Mouse (Mus musculus): ENCODE results near the gene Vmn2r24. TPM values are rescaled to one million over a fixed set of nuclear protein-coding genes. Genes with fewer than 3 reads are reported as not detected.
"Not testable (repeated sequence)": the region's sequence is repeated elsewhere in the genome, so short reads cannot be mapped to it uniquely, and the experiment has no call there.

Vmn2r24 gene
- total RNA-seq (2018; cell fraction: chromatin; rRNA removed) = not detected
- not detected for total RNA-seq (2018; cell fraction: cytosol; rRNA removed)
- not detected for total RNA-seq (2018; cell fraction: nucleus; rRNA removed)
- polyA plus RNA-seq (2018) = not detected in 3 replicates

DNA sequence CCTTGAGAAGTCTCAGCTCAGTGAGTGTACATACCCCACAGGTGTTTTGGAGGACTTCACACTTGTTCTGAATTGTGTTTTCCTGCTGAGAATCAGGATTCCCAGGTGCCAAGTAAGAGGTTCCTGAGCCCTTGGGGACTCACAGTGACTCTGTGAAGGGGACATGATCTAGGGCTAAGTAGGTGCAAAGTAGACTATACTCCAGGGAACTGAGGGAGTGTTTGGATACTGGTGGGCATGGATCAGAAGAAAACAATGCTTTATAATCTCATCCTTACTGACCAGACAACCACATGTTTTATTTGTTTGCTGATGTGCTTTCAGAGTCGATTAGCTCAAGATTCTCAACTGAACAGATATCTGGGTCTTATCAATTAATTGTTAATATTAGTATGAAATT lies at the start of gene Vmn2r24:
Gene Vmn2r24, plus strand, starts transcription at position 301 of the 400 bp plus-strand sequence.
- Histone ChIP-seq H3K4me3 (ENCODE audit: inconsistent target) (no peak within 1 kb of the TSS), H3K79me2 (ENCODE audit: inconsistent target) (no peaks in the 10 kb centered on the region), H3K36me3 (ENCODE audit: inconsistent target) (no peaks in the 10 kb centered on the region), H3K27ac (no peak within 1 kb of the TSS)
- WGBS (ENCODE audit: missing documents) = 78% methylated on average over 1 of the region's 1 CpGs

DNA sequence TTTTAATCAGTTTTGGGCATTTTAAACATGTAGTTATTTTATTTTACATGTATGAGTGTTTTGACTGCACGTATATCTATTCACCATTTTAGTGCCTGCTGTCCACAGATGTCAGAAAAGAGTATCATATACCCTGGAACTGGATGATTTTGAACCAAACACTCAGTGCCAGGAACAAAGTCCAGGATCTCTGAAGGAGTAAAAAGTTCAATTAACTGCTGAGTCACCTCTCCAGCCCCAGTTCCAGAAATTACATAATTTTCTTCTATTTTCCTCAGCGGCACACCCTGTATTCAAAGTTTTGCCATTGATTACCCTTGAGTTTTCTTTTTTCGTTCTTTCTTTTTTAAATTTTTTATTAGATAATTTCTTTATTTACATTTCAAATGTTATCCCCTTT lies 8.6 kb upstream of the Vmn2r24 start:
- Histone ChIP-seq H3K36me3 (ENCODE audit: inconsistent target) (no peaks in the 10 kb centered on the region), H3K4me3 (ENCODE audit: inconsistent target) (no peak overlapping the region), H3K79me2 (ENCODE audit: inconsistent target) (no peaks in the 10 kb centered on the region), H3K27ac (no peak overlapping the region)
- WGBS (ENCODE audit: missing documents) = 85% methylated on average over 3 of the region's 3 CpGs

DNA sequence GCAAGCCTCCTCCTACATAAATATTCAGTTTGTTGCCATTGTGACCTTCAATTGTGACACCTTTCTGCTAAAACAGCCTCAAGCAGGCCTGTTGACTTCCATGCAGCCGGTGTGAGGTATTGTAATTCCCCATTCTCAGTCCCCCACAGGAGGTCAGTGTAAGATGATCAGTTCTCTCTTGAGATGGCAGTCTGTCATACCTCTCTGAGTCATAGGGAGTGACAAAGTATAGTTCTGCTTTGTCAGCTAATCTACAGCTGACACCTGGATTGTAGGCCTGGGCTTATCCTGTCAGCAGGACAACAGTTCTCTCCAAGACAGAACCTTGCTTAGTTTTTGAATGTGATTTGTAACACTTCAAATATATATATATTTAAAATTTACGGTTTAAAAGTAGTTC lies 6.2 kb downstream of the Vmn2r24 start:
- 76% methylated on average over 2 of the region's 2 CpGs for WGBS (ENCODE audit: missing documents)
- no peaks in the 10 kb centered on the region for H3K36me3 ChIP-seq (ENCODE audit: inconsistent target)

DNA sequence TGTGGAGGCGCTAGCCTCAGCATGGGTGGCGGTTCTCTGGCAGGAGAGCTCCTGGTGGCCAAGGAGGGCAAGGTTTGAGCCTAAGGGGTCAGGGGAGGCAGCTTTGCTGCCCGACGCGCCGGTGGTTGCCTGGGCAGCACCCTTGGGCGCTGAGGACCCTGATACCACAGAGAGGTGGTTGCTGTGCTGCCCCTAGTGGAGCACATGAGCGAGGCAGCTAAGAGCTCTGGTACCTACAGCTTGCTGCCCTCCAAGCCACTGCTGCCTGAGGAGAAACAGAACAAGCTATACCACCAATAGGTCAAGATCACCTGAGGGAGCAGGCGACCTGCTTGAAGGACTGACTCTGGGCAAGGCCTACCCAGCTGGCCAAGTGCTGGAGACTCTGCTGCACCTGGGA lies 15.1 kb downstream of the Vmn2r24 start:
- no peaks in the 10 kb centered on the region for H3K79me2 ChIP-seq (ENCODE audit: inconsistent target)
- no peak overlapping the region for H3K27ac ChIP-seq
- WGBS (ENCODE audit: missing documents) = 45% methylated on average over 9 of the region's 9 CpGs
- no peaks in the 10 kb centered on the region for H3K36me3 ChIP-seq (ENCODE audit: inconsistent target)
- no peak overlapping the region for H3K4me3 ChIP-seq (ENCODE audit: inconsistent target)

More for the DNA sequence above, 6.2 kb downstream of the Vmn2r24 start:
- Histone ChIP-seq H3K27ac (no peak overlapping the region), H3K79me2 (ENCODE audit: inconsistent target) (no peaks in the 10 kb centered on the region), H3K4me3 (ENCODE audit: inconsistent target) (no peak overlapping the region)

DNA sequence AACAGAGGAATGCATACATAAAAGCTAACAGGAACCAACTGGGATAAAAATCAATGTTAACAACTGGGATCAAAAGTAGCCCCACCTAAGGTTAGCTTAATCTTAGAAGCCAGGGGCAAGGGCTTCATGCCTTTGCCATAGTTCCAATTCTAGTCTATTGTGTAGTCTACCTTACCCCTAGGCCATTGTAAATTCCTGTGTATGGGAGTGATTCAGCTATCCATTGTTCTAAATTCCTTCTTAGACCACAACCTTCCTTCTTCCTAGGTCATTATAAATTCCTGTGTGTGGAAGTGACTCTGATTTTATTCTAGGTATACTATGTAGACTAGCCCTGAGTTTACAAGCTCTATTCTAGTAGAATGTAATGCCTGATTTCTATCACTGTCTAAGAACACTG lies 31.6 kb downstream of the Vmn2r24 start:
- H3K27ac ChIP-seq; H3K4me3 ChIP-seq (ENCODE audit: inconsistent target); H3K36me3 ChIP-seq (ENCODE audit: inconsistent target); H3K79me2 ChIP-seq (ENCODE audit: inconsistent target): not testable (repeated sequence)

DNA sequence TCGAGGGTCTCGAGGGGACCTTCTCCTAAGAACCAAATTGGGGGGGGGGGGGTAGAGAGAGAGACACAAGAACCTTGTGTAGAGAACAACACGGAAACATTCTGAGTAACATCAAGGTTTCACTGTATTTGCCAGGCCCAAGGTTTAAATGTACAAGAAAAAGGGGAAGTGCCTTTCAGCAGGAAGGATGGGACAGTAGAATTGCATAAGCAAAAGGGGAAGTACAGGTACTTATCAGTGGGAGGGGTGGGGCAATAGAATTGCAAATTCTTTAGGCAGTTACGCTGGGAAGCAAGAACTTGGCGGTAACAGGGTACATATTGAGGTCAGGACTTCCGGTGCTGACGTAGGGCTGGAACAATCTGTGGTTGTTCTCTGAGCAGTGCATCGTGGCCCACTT lies 41.3 kb downstream of the Vmn2r24 start:
- Histone ChIP-seq H3K27ac (no peak overlapping the region), H3K4me3 (ENCODE audit: inconsistent target) (no peak overlapping the region), H3K36me3 (ENCODE audit: inconsistent target) (no peaks in the 10 kb centered on the region), H3K79me2 (ENCODE audit: inconsistent target) (no peaks in the 10 kb centered on the region)
- 74% methylated on average over 8 of the region's 8 CpGs for WGBS (ENCODE audit: missing documents)

DNA sequence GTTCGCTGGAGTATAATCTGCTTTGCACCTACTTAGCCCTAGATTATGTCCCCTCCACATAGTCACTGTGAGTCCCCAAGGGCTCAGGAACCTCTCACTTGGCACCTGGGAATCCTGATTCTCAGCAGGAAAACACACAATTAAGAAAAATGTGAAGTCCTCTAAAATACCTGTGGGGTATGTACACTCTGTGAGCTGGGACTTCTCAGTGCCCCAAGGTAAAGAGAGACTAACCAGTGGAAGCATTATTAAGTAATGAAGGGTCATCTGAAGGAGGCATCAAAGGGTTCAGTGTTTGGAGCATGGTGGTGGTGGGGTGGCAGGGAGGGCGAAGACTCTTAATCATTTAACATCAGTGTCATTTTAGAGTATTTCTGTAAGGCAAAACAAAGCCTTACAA lies 74.7 kb downstream of the Vmn2r24 start, which contains the start of gene Vmn2r25:
Gene Vmn2r25, minus strand, starts transcription at position 101 of the 400 bp plus-strand sequence.
- not testable (repeated sequence) for H3K4me3 ChIP-seq (ENCODE audit: inconsistent target); H3K79me2 ChIP-seq (ENCODE audit: inconsistent target); H3K36me3 ChIP-seq (ENCODE audit: inconsistent target); H3K27ac ChIP-seq
- 86% methylated on average over 1 of the region's 2 CpGs for WGBS (ENCODE audit: missing documents)

Other genes starting within 250 kb of the Vmn2r24 start
- not detected in 3 replicates for gene Vmn2r21, start 245.5 kb upstream of the Vmn2r24 start, polyA plus RNA-seq (2018)
- not detected in 3 replicates for gene Vmn2r22, start 128.2 kb upstream of the Vmn2r24 start, polyA plus RNA-seq (2018)
- not detected in 3 replicates for gene Vmn2r23, start 76.2 kb upstream of the Vmn2r24 start, polyA plus RNA-seq (2018)
- gene Vmn2r25, start 74.6 kb downstream of the Vmn2r24 start, polyA plus RNA-seq (2018) = not detected in 3 replicates
- gene Vmn2r26, start 245.7 kb downstream of the Vmn2r24 start, polyA plus RNA-seq (2018) = not detected in 3 replicates

All from macrophage (primary cell).